8 mouse cellular contexts compared by ENCODE assay signal in the genomic region with DNA sequence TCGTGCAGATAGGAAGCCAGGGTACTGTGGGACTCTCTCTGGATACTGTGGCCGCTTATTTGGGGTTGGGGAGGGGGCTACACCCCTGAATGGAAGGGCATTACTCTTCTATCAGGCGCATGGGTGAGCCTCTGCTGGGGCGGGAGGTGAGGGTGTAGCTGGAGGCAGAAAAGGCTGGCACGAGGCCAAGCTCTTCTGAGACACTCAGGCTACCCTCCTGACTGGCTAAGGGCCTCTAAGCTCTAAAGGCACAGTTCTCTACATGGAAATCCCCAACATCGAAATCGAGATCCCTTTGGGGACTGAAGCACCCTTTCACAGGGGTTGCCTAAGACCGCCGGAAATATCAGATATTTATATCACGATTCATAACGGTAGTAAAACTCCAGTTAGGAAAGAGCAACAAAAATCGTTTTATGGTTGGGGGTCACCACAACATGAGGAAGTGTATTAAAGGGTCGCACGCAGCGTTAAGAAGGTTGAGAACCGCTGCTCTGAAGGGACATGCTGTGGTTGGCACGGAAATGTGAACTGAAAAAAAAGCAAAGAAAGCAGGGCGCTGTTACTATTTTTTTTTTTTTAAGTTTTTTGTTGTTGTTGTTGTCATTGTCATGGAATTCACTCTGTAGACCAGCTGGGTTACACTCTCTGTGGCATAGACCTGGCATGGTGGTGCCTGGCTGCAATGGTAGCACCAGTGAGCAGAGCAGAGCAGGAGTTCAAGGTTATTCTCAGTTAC. TPM values are rescaled to one million over a fixed set of nuclear protein-coding genes. Genes with fewer than 3 reads are reported as not detected.
A peak's percentile ranks its signal among the peaks of the same experiment; 100 is the strongest.
DNase-seq lines count a peak whose midpoint lies in the region; ATAC-seq lines count a peak whose summit lies in the region.

No protein-coding gene starts in this region.

- H3K4me1 ChIP-seq in forebrain, embryonic 12.5 days, result peaks cover 66% of the 10 kb centered on the region
- peaks cover 58% of the 10 kb centered on the region for H3K4me1 ChIP-seq in forebrain, embryonic 15.5 days
- H3K4me1 ChIP-seq in forebrain, embryonic 14.5 days (ENCODE audit: control insufficient read depth, insufficient read depth, low read length), result peaks cover 26% of the 10 kb centered on the region

- H3K4me3 ChIP-seq in forebrain, embryonic 12.5 days (replicated peaks), result no peak overlapping the region
- no peak overlapping the region for H3K4me3 ChIP-seq in forebrain, embryonic 15.5 days
- H3K4me3 ChIP-seq in forebrain, embryonic 14.5 days (ENCODE audit: low read depth, low read length), result no peak overlapping the region

- no peak overlapping the region for H3K4me2 ChIP-seq in forebrain, embryonic 12.5 days
- no peak overlapping the region for H3K4me2 ChIP-seq in forebrain, embryonic 15.5 days (replicated peaks)
- H3K4me2 ChIP-seq in forebrain, embryonic 14.5 days (ENCODE audit: low read length), result no peak overlapping the region

- 83% methylated on average over 18 of the region's 18 CpGs for WGBS in forebrain, embryonic 12.5 days
- WGBS in forebrain, embryonic 15.5 days, result 72% methylated on average over 18 of the region's 18 CpGs
- WGBS in forebrain, embryonic 14.5 days, result 72% methylated on average over 18 of the region's 18 CpGs

- H3K27me3 ChIP-seq in forebrain, embryonic 12.5 days, result no peaks in the 10 kb centered on the region
- no peaks in the 10 kb centered on the region for H3K27me3 ChIP-seq in forebrain, embryonic 15.5 days
- H3K27me3 ChIP-seq in forebrain, embryonic 14.5 days (replicated peaks; ENCODE audit: control insufficient read depth, insufficient read depth, low read length), result no peaks in the 10 kb centered on the region

- H3K36me3 ChIP-seq in forebrain, embryonic 12.5 days (replicated peaks), result peaks cover 3% of the 10 kb centered on the region
- H3K36me3 ChIP-seq in forebrain, embryonic 15.5 days, result no peaks in the 10 kb centered on the region
- no peaks in the 10 kb centered on the region for H3K36me3 ChIP-seq in forebrain, embryonic 14.5 days (ENCODE audit: control insufficient read depth, insufficient read depth, low read length)

- peak overlapping the region; percentile 8; the same call in 1 of the 2 replicates for H3K27ac ChIP-seq in forebrain, embryonic 12.5 days
- no peak overlapping the region for H3K27ac ChIP-seq in forebrain, embryonic 15.5 days (replicated peaks)
- no peak overlapping the region for H3K27ac ChIP-seq in forebrain, embryonic 14.5 days (ENCODE audit: low read depth, low read length)

- no peak for ATAC-seq in forebrain, embryonic 12.5 days (ENCODE audit: low FRiP score)
- ATAC-seq in forebrain, embryonic 15.5 days (replicated peaks), result no peak
- ATAC-seq in forebrain, embryonic 14.5 days, result no peak
- ATAC-seq in neutrophil, adult 5-6 weeks (ENCODE audit: extremely low read depth, insufficient number of reproducible peaks, low FRiP score, poor library complexity, severe bottlenecking), result peak; percentile 23

- DNase-seq in CD8-positive naive resting alpha-beta T cell, adult 2 months (ENCODE audit: low read depth in 2 of 2, low spot score in 2 of 2), result peak; percentile 40 to 48
- DNase-seq in forebrain, embryonic 14.5 days (ENCODE audit: low spot score), result peak; percentile 45
- DNase-seq in kidney, postnatal 36 days, result peak; percentile 67 to 80
- no peak for DNase-seq in right cerebral cortex, postnatal 25 days
- no peak for DNase-seq in urinary bladder, postnatal 36 days (ENCODE audit: low spot score in 2 of 2)

- 0 out of 2 replicates have a peak overlapping the region, but pooled peaks have one; percentile 25 for H3K9ac ChIP-seq in forebrain, embryonic 12.5 days
- H3K9ac ChIP-seq in forebrain, embryonic 15.5 days (replicated peaks), result no peak overlapping the region
- no peak overlapping the region; the same call in 1 of the 2 replicates for H3K9ac ChIP-seq in forebrain, embryonic 14.5 days (ENCODE audit: low read length)

- no peaks in the 10 kb centered on the region for H3K9me3 ChIP-seq in forebrain, embryonic 12.5 days
- H3K9me3 ChIP-seq in forebrain, embryonic 15.5 days, result no peaks in the 10 kb centered on the region
- no peaks in the 10 kb centered on the region for H3K9me3 ChIP-seq in forebrain, embryonic 14.5 days (replicated peaks; ENCODE audit: control insufficient read depth, low read length)

RNA-seq across cellular contexts. Expression of a gene that starts 2.4 kb away (rescaled TPM):
- polyA plus RNA-seq in forebrain, embryonic 12.5 days (2016; fragmentation: Nextera tagmentation; extraction: Ambion mirVana), result 110 and 115 TPM in 2 replicates
- polyA plus RNA-seq in forebrain, embryonic 15.5 days (2015; fragmentation: Nextera tagmentation; extraction: Ambion mirVana), result 45.9 and 52.1 TPM in 2 replicates
- polyA plus RNA-seq in forebrain, embryonic 14.5 days (2014; fragmentation: Nextera tagmentation; extraction: Ambion mirVana), result 44.9 and 67.8 TPM in 2 replicates
- 9.0 and 12.4 TPM in 2 replicates for total RNA-seq in neutrophil, adult 5-6 weeks (2017)

RNA-seq across cellular contexts. Expression of a gene that starts 2.6 kb away (rescaled TPM):
- 5.6 and 5.9 TPM in 2 replicates for polyA plus RNA-seq in forebrain, embryonic 12.5 days (2016; fragmentation: Nextera tagmentation; extraction: Ambion mirVana)
- polyA plus RNA-seq in forebrain, embryonic 15.5 days (2015; fragmentation: Nextera tagmentation; extraction: Ambion mirVana), result 5.3 and 6.4 TPM in 2 replicates
- polyA plus RNA-seq in forebrain, embryonic 14.5 days (2014; fragmentation: Nextera tagmentation; extraction: Ambion mirVana), result 4.4 and 5.7 TPM in 2 replicates
- 10.4 and 11.9 TPM in 2 replicates for total RNA-seq in neutrophil, adult 5-6 weeks (2017)

RNA-seq across cellular contexts. Expression of a gene that starts 18.9 kb away (rescaled TPM):
- polyA plus RNA-seq in forebrain, embryonic 12.5 days (2016; fragmentation: Nextera tagmentation; extraction: Ambion mirVana), result 0.15 and 0.56 TPM in 2 replicates
- polyA plus RNA-seq in forebrain, embryonic 15.5 days (2015; fragmentation: Nextera tagmentation; extraction: Ambion mirVana), result 0.72 and 0.79 TPM in 2 replicates
- polyA plus RNA-seq in forebrain, embryonic 14.5 days (2014; fragmentation: Nextera tagmentation; extraction: Ambion mirVana), result 0.41 and 1.3 TPM in 2 replicates
- total RNA-seq in neutrophil, adult 5-6 weeks (2017), result 3.9 and 8.8 TPM in 2 replicates

RNA-seq across cellular contexts. Expression of a gene that starts 18.9 kb away (rescaled TPM):
- polyA plus RNA-seq in forebrain, embryonic 12.5 days (2016; fragmentation: Nextera tagmentation; extraction: Ambion mirVana), result 20.6 and 25.5 TPM in 2 replicates
- polyA plus RNA-seq in forebrain, embryonic 15.5 days (2015; fragmentation: Nextera tagmentation; extraction: Ambion mirVana), result 12.3 and 12.6 TPM in 2 replicates
- 19.2 and 20.7 TPM in 2 replicates for polyA plus RNA-seq in forebrain, embryonic 14.5 days (2014; fragmentation: Nextera tagmentation; extraction: Ambion mirVana)
- 80.2 and 108 TPM in 2 replicates for total RNA-seq in neutrophil, adult 5-6 weeks (2017)

RNA-seq across cellular contexts. Expression of a gene that starts 20.7 kb away (rescaled TPM):
- 282 and 293 TPM in 2 replicates for polyA plus RNA-seq in forebrain, embryonic 12.5 days (2016; fragmentation: Nextera tagmentation; extraction: Ambion mirVana)
- 97.5 and 106 TPM in 2 replicates for polyA plus RNA-seq in forebrain, embryonic 15.5 days (2015; fragmentation: Nextera tagmentation; extraction: Ambion mirVana)
- 106 and 145 TPM in 2 replicates for polyA plus RNA-seq in forebrain, embryonic 14.5 days (2014; fragmentation: Nextera tagmentation; extraction: Ambion mirVana)
- total RNA-seq in neutrophil, adult 5-6 weeks (2017), result 0.47 and 0.49 TPM in 2 replicates

Comparison
In these comparisons a context has a peak if more than half of its experiments do, and no peak if none do; other contexts are left out.
1. DNase-seq: peak in CD8-positive naive resting alpha-beta T cell, adult 2 months (2 of 2), forebrain, embryonic 14.5 days (single experiment) and kidney, postnatal 36 days (2 of 2); none in right cerebral cortex, postnatal 25 days (single experiment) and urinary bladder, postnatal 36 days (0 of 2).